Mouse (Mus musculus): Measurements from ENCODE around the gene Cryga.

Cryga gene

GRCm38 (mm10) chr1:65103273-65103672, at the start of gene Cryga:
TSS of gene Cryga (minus strand) at chr1:65103373.
- no peak for DNase-seq (ENCODE audit: low read depth)

GRCm38 (mm10) chr1:65147971-65148370, 44.8 kb upstream of the Cryga start:
- DNase-seq (ENCODE audit: low read depth): no peak

GRCm38 (mm10) chr1:65147326-65147725, 44.2 kb upstream of the Cryga start:
- DNase-seq (ENCODE audit: low read depth): no peak

GRCm38 (mm10) chr1:65146601-65147000, 43.4 kb upstream of the Cryga start:
- DNase-seq (ENCODE audit: low read depth): peak; percentile 77

GRCm38 (mm10) chr1:65144783-65145182, 41.6 kb upstream of the Cryga start:
- no peak for DNase-seq (ENCODE audit: low read depth)

GRCm38 (mm10) chr1:65137560-65137959, 34.4 kb upstream of the Cryga start:
- DNase-seq (ENCODE audit: low read depth): no peak

- no peak for DNase-seq (ENCODE audit: low read depth)
Observed at GRCm38 (mm10) chr1:65132833-65133232, 29.7 kb upstream of the Cryga start.

GRCm38 (mm10) chr1:65131671-65132070, 28.5 kb upstream of the Cryga start:
- no peak for DNase-seq (ENCODE audit: low read depth)

GRCm38 (mm10) chr1:65130226-65130625, 27.1 kb upstream of the Cryga start:
- DNase-seq (ENCODE audit: low read depth): no peak

- no peak for DNase-seq (ENCODE audit: low read depth)
Observed at GRCm38 (mm10) chr1:65129634-65130180, 26.5 kb upstream of the Cryga start.

GRCm38 (mm10) chr1:65122574-65123372, 19.6 kb upstream of the Cryga start, which contains the start of gene D630023F18Rik:
TSS of gene D630023F18Rik (minus strand) at chr1:65123214.
- no peak for DNase-seq (ENCODE audit: low read depth)

GRCm38 (mm10) chr1:65119438-65119837, 16.3 kb upstream of the Cryga start, which contains the start of gene Gm28845:
TSS of gene Gm28845 (minus strand) at chr1:65119558.
- DNase-seq (ENCODE audit: low read depth): no peak

GRCm38 (mm10) chr1:65118150-65118913, 15.2 kb upstream of the Cryga start:
- DNase-seq (ENCODE audit: low read depth): peak; percentile 28

- peak; percentile 96 for DNase-seq (ENCODE audit: low read depth)
Observed at GRCm38 (mm10) chr1:65113536-65114172, 10.5 kb upstream of the Cryga start.

GRCm38 (mm10) chr1:65112807-65113196, 9.6 kb upstream of the Cryga start:
- DNase-seq (ENCODE audit: low read depth): peak; percentile 60

GRCm38 (mm10) chr1:65112031-65112806, 9.0 kb upstream of the Cryga start:
- DNase-seq (ENCODE audit: low read depth): peak; percentile 84

- DNase-seq (ENCODE audit: low read depth): no peak
Observed at GRCm38 (mm10) chr1:65109756-65110435, 6.7 kb upstream of the Cryga start.

- DNase-seq (ENCODE audit: low read depth): no peak
Observed at GRCm38 (mm10) chr1:65109196-65109595, 6.0 kb upstream of the Cryga start.

GRCm38 (mm10) chr1:65107654-65108279, 4.6 kb upstream of the Cryga start:
- peak; percentile 52 for DNase-seq (ENCODE audit: low read depth)

GRCm38 (mm10) chr1:65096953-65097352, 6.2 kb downstream of the Cryga start:
- no peak for DNase-seq (ENCODE audit: low read depth)
